In the genomic region with DNA sequence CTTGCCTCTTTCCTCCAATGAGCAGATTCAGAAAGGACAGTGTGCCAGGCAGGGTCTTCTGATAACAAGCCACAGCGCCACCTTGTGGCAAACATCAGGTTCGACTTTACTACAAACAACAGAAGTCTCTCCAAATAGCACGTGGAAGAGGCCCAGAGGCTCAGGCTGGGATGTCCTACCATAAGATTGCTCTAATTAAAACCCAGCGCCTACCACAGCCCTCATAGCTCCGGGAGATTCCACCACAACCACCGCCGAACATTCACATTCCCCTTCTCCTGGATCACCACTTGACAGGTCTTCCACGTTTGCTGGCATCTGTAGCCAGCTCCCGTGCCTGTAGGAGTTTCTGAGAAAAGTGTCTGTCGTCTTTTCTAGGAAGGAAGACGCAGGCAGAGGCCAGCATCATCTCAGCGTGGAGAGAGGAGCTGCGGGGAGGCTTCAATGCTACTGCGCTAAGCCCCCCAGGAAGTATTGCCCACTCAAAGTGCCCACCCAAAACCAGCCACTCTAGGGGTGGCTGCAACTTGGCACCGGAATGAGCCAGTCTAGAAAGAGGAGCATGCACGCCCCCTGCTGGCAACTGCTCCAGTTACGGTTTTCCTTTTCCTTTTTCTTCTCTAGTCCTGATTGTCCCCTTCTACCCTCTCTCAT, we compare ENCODE assay signal across 8 mouse cellular contexts. TPM values are rescaled to one million over a fixed set of nuclear protein-coding genes. Genes with fewer than 3 reads are reported as not detected.
DNase-seq lines count a peak whose midpoint lies in the region; ATAC-seq and TF ChIP-seq lines count a peak whose summit lies in the region.

No protein-coding gene starts in this region.

- TF ChIP-seq RAD21 in CH12.LX (IDR thresholded peaks at IDR 0.05; ENCODE audit: low read depth, low read length): peak; percentile 54

- no peaks in the 10 kb centered on the region for H3K79me2 ChIP-seq in CH12.LX (replicated peaks; ENCODE audit: control insufficient read depth, extremely low read depth, insufficient read depth, poor library complexity, severe bottlenecking)

- H3K9me3 ChIP-seq in CH12.LX (replicated peaks; ENCODE audit: low read length): no peaks in the 10 kb centered on the region
- H3K9me3 ChIP-seq in heart, embryonic 16.5 days (replicated peaks; ENCODE audit: control insufficient read depth, low read length): no peaks in the 10 kb centered on the region
- H3K9me3 ChIP-seq in neural tube, embryonic 15.5 days (replicated peaks): no peaks in the 10 kb centered on the region

- H3K36me3 ChIP-seq in CH12.LX (replicated peaks in 1 of 2; ENCODE audit: control insufficient read depth in 1 of 2, insufficient read depth in 1 of 2, low read length in 1 of 2): peaks cover 0 to 11% of the 10 kb centered on the region in 2 experiments
- no peaks in the 10 kb centered on the region for H3K36me3 ChIP-seq in heart, embryonic 16.5 days (ENCODE audit: control insufficient read depth, insufficient read depth)
- H3K36me3 ChIP-seq in neural tube, embryonic 15.5 days: no peaks in the 10 kb centered on the region

- peak overlapping the region in 1 of 3 experiments; percentile 18 for H3K4me3 ChIP-seq in CH12.LX (replicated peaks in 1 of 3; ENCODE audit: low read depth in 2 of 3, low read length in 2 of 3, poor library complexity in 1 of 3)
- H3K4me3 ChIP-seq in embryonic fibroblast, embryonic 13.5 days (ENCODE audit: insufficient read depth, low read length): no peak overlapping the region
- H3K4me3 ChIP-seq in heart, embryonic 16.5 days (ENCODE audit: low read length): peak overlapping the region; percentile 43
- H3K4me3 ChIP-seq in lung, adult 2 months (replicated peaks; ENCODE audit: extremely low read depth, low read depth, low read length): no peak overlapping the region
- 0 out of 2 replicates have a peak overlapping the region, but pooled peaks have one; percentile 11 for H3K4me3 ChIP-seq in neural tube, embryonic 15.5 days (replicated peaks)

- peak; percentile 59 to 85 for TF ChIP-seq CTCF in CH12.LX (conservative IDR thresholded peaks at IDR 0.05 in 1 of 2, IDR thresholded peaks at IDR 0.05 in 1 of 2; ENCODE audit: low read depth in 2 of 2, low read length in 2 of 2)
- peak; percentile 53; the same call in 1 of the 2 replicates for TF ChIP-seq CTCF in embryonic fibroblast, embryonic 13.5 days (IDR thresholded peaks at IDR 0.05; ENCODE audit: borderline replicate concordance, insufficient read depth, low read length)
- TF ChIP-seq CTCF in lung, adult 2 months (IDR thresholded peaks at IDR 0.05; ENCODE audit: insufficient read depth, low read length): peak; percentile 67

- H3K27ac ChIP-seq in CH12.LX (ENCODE audit: insufficient read depth, low read depth): no peak overlapping the region
- H3K27ac ChIP-seq in embryonic fibroblast, embryonic 13.5 days (ENCODE audit: insufficient read depth, low read length): no peak overlapping the region
- H3K27ac ChIP-seq in heart, embryonic 16.5 days (ENCODE audit: low read length): peak overlapping the region; percentile 56
- 0 out of 2 replicates have a peak overlapping the region, but pooled peaks have one; percentile 37 for H3K27ac ChIP-seq in neural tube, embryonic 15.5 days (replicated peaks)

- ATAC-seq in heart, embryonic 16.5 days (replicated peaks; ENCODE audit: extremely low read depth, insufficient read depth, low FRiP score): peak; percentile 28; the same call in 1 of the 2 replicates
- ATAC-seq in neural tube, embryonic 15.5 days (ENCODE audit: low FRiP score): no peak

- dilution Hi-C loops in CH12.LX (cut with MboI; ENCODE audit: extremely low pct_ligation_motif_present, extremely low pct_unique_long_range_greater_than_20kb, low sequenced_read_pairs): no loop called here

- H3K4me1 ChIP-seq in CH12.LX (ENCODE audit: control insufficient read depth in 1 of 2, insufficient read depth in 2 of 2): peaks cover 7 to 44% of the 10 kb centered on the region in 2 experiments
- H3K4me1 ChIP-seq in embryonic fibroblast, embryonic 13.5 days (ENCODE audit: control insufficient read depth, insufficient read depth, low read length): no peaks in the 10 kb centered on the region
- H3K4me1 ChIP-seq in heart, embryonic 16.5 days (ENCODE audit: control insufficient read depth, insufficient read depth, low read length): peaks cover 19% of the 10 kb centered on the region
- H3K4me1 ChIP-seq in lung, adult 2 months (ENCODE audit: control insufficient read depth, insufficient read depth, low read length): peaks cover 5% of the 10 kb centered on the region
- H3K4me1 ChIP-seq in neural tube, embryonic 15.5 days: peaks cover 26% of the 10 kb centered on the region

- no peak for TF ChIP-seq EP300 in CH12.LX (IDR thresholded peaks at IDR 0.05; ENCODE audit: low read length)

- peak; percentile 94 for DNase-seq in CH12.LX (ENCODE audit: extremely low read depth)
- DNase-seq in brain, adult 2 months (ENCODE audit: low read depth, low spot score): peak; percentile 91
- DNase-seq in kidney, postnatal 14 days: peak; percentile 78
- peak; percentile 66 for DNase-seq in lung, adult 2 months
- DNase-seq in testis, postnatal 10 days (ENCODE audit: low spot score): peak; percentile 86

- in situ Hi-C loops in CH12.LX (cut with MboI; ENCODE audit: low pct_ligation_motif_present, low pct_unique_long_range_greater_than_20kb, low sequenced_read_pairs): loop anchor here (5.0 to 10.0 kb wide), 2 partner anchors 41 to 719 kb away; no protein-coding TSS in a partner anchor

- 5% methylated on average over 17 of the region's 17 CpGs for WGBS in heart, embryonic 16.5 days
- WGBS in lung, adult 2 months: 6% methylated on average over 17 of the region's 17 CpGs
- WGBS in neural tube, embryonic 15.5 days: 11% methylated on average over 17 of the region's 17 CpGs

- no peaks in the 10 kb centered on the region for H3K27me3 ChIP-seq in CH12.LX (replicated peaks)
- H3K27me3 ChIP-seq in heart, embryonic 16.5 days (ENCODE audit: control insufficient read depth, insufficient read depth, low read length): no peaks in the 10 kb centered on the region
- 0 out of 2 replicates have a peak, but pooled peaks cover 3% of the 10 kb centered on the region for H3K27me3 ChIP-seq in neural tube, embryonic 15.5 days (replicated peaks)

- TF ChIP-seq POLR2A in CH12.LX (IDR thresholded peaks at IDR 0.05; ENCODE audit: low read depth, low read length): peak; percentile 35; the same call in 1 of the 2 replicates
- TF ChIP-seq POLR2A in embryonic fibroblast, embryonic 13.5 days (IDR thresholded peaks at IDR 0.05; ENCODE audit: low read depth, low read length): no peak
- no peak for TF ChIP-seq POLR2A in lung, adult 2 months (IDR thresholded peaks at IDR 0.05; ENCODE audit: borderline replicate concordance, extremely low read depth, low read depth, low read length)

- peak overlapping the region; percentile 70 for H3K4me2 ChIP-seq in CH12.LX (ENCODE audit: insufficient read depth, low read depth, poor library complexity, severe bottlenecking)
- H3K4me2 ChIP-seq in heart, embryonic 16.5 days (ENCODE audit: low read depth, low read length): peak overlapping the region; percentile 70
- peak overlapping the region; percentile 53 for H3K4me2 ChIP-seq in neural tube, embryonic 15.5 days

- 0 out of 2 replicates have a peak overlapping the region, but pooled peaks have one; percentile 35 for H3K9ac ChIP-seq in CH12.LX (ENCODE audit: insufficient read depth, low read depth)
- peak overlapping the region; percentile 46; the same call in 1 of the 2 replicates for H3K9ac ChIP-seq in heart, embryonic 16.5 days (ENCODE audit: low read length)
- no peak overlapping the region for H3K9ac ChIP-seq in neural tube, embryonic 15.5 days (replicated peaks)

TF ChIP-seq in CH12.LX, 34 proteins besides CTCF, POLR2A, EP300 and RAD21 (continues in another document):
- TF ChIP-seq PAX5 (IDR thresholded peaks at IDR 0.05; ENCODE audit: low read length) (no peak), ETS1 (conservative IDR thresholded peaks at IDR 0.05; ENCODE audit: low read depth, low read length) (no peak), ZC3H11A (IDR thresholded peaks at IDR 0.05; ENCODE audit: low read depth, low read length) (no peak), USF1 (IDR thresholded peaks at IDR 0.05; ENCODE audit: low read depth, low read length) (no peak), CHD1 (IDR thresholded peaks at IDR 0.05; ENCODE audit: low read depth, low read length) (no peak), POLR2AphosphoS2 (IDR thresholded peaks at IDR 0.05; ENCODE audit: low read depth, low read length) (no peak), TBP (conservative IDR thresholded peaks at IDR 0.05; ENCODE audit: low read depth, low read length) (no peak), ZNF384 (IDR thresholded peaks at IDR 0.05; ENCODE audit: low read depth, low read length) (no peak), ZMIZ1 (IDR thresholded peaks at IDR 0.05; ENCODE audit: low read depth, low read length) (no peak), CHD2 (IDR thresholded peaks at IDR 0.05; ENCODE audit: low read length) (no peak), USF2 (conservative IDR thresholded peaks at IDR 0.05; ENCODE audit: low read depth, low read length) (no peak), NRF1 (IDR thresholded peaks at IDR 0.05; ENCODE audit: low read depth, low read length) (0 out of 2 replicates have a peak, but pooled peaks have one; percentile 16), MXI1 (IDR thresholded peaks at IDR 0.05; ENCODE audit: low read depth, low read length) (peak; percentile 85), GABPA (IDR thresholded peaks at IDR 0.05; ENCODE audit: insufficient replicate concordance, low read depth, low read length) (no peak), MYC (IDR thresholded peaks at IDR 0.05; ENCODE audit: low read depth, low read length) (peak; percentile 97), MEF2A (IDR thresholded peaks at IDR 0.05; ENCODE audit: borderline replicate concordance, low read depth, low read length) (no peak)

RNA-seq across cellular contexts. Expression of a gene that starts 4.8 kb away (rescaled TPM):
- 30.4 and 34.9 TPM in 2 replicates for total RNA-seq in CH12.LX (2012; rRNA removed)
- 13.3 and 14.2 TPM in 2 replicates for total RNA-seq in CH12.LX (2014; rRNA removed)
- polyA plus RNA-seq in CH12.LX (2012; ENCODE audit: insufficient read length, low read depth): 26.1 and 29.0 TPM in 2 replicates
- polyA plus RNA-seq in embryonic fibroblast, embryonic 13.5 days (2011; ENCODE audit: insufficient read length, low read depth, missing spikeins): 7.3 and 9.8 TPM in 2 replicates
- polyA plus RNA-seq in heart, embryonic 16.5 days (2015; fragmentation: Nextera tagmentation; extraction: Ambion mirVana): 42.8 and 44.4 TPM in 2 replicates
- 12.7 and 13.9 TPM in 2 replicates for polyA plus RNA-seq in lung, adult 2 months (2012; rRNA removed)
- 52.8 and 59.0 TPM in 2 replicates for polyA plus RNA-seq in neural tube, embryonic 15.5 days (2015; fragmentation: Nextera tagmentation; extraction: Ambion mirVana)

RNA-seq across cellular contexts. Expression of a gene that starts 28.5 kb away (rescaled TPM):
- total RNA-seq in CH12.LX (2012; rRNA removed) (268 and 332 TPM in 2 replicates), CH12.LX (2014; rRNA removed) (475 and 538 TPM in 2 replicates)
- polyA plus RNA-seq in CH12.LX (2012; ENCODE audit: insufficient read length, low read depth): 461 and 517 TPM in 2 replicates
- polyA plus RNA-seq in embryonic fibroblast, embryonic 13.5 days (2011; ENCODE audit: insufficient read length, low read depth, missing spikeins): 232 and 288 TPM in 2 replicates
- polyA plus RNA-seq in heart, embryonic 16.5 days (2015; fragmentation: Nextera tagmentation; extraction: Ambion mirVana): 524 and 538 TPM in 2 replicates
- 95.7 and 96.6 TPM in 2 replicates for polyA plus RNA-seq in lung, adult 2 months (2012; rRNA removed)
- polyA plus RNA-seq in neural tube, embryonic 15.5 days (2015; fragmentation: Nextera tagmentation; extraction: Ambion mirVana): 299 and 307 TPM in 2 replicates

Comparison
In these comparisons a context has a peak if more than half of its experiments do, and no peak if none do; other contexts are left out.
1. H3K27ac ChIP-seq: peak in heart, embryonic 16.5 days (single experiment) and neural tube, embryonic 15.5 days (single experiment); none in CH12.LX (single experiment) and embryonic fibroblast, embryonic 13.5 days (single experiment).
2. H3K4me3 ChIP-seq: peak in heart, embryonic 16.5 days (single experiment) and neural tube, embryonic 15.5 days (single experiment); none in embryonic fibroblast, embryonic 13.5 days (single experiment) and lung, adult 2 months (single experiment).
3. Peak in every context shown above with its lines, with median percentiles within 50 percentile points of each other: DNase-seq, H3K4me2 ChIP-seq and CTCF ChIP-seq.